Mouse (Mus musculus): ENCODE measurements around the gene Ppp1r37.
A peak's percentile ranks its signal among the peaks of the same experiment; 100 is the strongest.

DNA sequence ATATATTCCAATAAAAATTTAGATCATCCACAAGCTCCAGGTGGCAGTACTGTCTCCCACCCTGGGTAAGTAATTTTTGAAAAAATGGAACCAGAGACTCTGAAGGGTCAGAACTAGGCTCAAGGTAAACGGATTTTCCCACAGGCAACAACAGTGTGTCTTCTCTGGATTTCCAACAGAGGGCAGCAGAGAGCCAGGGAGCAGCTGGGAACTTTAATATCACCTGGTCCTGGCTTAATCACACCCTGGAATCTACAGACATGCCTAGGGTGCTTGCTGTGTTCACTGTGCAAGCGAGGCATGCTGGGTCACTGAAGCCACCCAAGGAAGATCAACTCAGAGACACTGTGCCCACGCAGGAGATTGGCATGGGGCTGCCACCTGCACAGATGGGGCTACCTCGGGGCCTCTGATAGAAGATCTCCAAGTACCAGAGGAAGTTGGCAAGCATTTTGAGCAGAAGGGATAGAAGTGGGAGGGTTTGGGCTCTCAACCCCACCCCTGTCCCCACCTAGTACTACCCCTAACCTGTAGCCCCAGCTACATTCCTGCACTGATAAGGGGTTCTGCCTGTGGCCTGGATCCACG, 59.3 kb downstream of the Ppp1r37 start:
- TF ChIP-seq CTCF (IDR thresholded peaks at IDR 0.05; ENCODE audit: borderline replicate concordance, control insufficient read depth, extremely low read depth, insufficient read depth, low read length, poor library complexity) = peak; percentile 48; the same call in 1 of the 2 replicates
- TF ChIP-seq POLR2A (IDR thresholded peaks at IDR 0.05; ENCODE audit: control insufficient read depth, extremely low read depth, insufficient read depth, low read length, poor library complexity) = no peak
